Mouse (Mus musculus): ENCODE data around the gene Eaf1. TPM values are rescaled to one million over a fixed set of nuclear protein-coding genes. Genes with fewer than 3 reads are reported as not detected.

Gene Eaf1
- total RNA-seq, 4 experiments from 2014 or later: 13.8 to 21.0 (median 16.9) TPM

DNA sequence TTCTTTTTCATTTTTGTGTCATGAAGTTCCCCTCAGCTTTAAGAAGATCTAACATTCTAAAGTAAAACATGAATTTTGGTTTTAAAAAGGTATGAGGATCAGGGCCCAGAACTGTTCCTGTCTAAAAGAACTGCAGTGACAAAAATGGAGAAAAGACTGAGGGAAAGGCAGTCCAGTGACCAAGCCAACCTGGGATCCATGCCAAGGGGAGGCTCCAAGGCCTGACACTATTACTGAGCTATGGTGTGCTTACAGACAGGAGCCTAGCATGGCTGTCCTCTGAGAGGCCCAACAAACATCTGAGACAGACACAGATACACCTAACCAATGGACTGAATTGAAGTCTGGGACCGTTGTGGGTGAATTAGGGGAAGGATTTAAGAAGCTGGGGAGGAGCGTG is 15.7 kb downstream of the Eaf1 start:
- no peak for DNase-seq (ENCODE audit: low spot score in 2 of 2)

DNA sequence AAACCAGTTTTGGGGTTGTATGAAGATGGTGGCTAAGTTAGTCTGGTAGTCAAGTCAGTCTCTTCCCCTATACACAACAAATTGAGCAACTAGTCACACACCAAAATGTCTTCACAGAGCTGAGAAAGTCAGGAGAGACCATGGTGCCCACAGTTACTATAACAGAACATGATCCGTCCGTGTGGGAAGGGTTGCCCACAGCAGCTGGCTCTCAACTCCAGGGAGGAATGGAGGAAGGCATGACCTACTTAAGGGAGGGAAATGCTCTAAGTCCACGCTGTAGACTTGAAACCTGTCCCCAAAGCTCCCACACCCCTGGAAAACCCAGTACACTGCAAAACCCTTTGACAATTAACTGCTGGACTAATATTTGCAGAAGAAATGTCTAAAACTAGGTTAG is 16.1 kb downstream of the Eaf1 start:
- no peak for DNase-seq (ENCODE audit: low spot score in 2 of 2)

GRCm38 (mm10) chr14:31515895-31516294 is 21.7 kb downstream of the Eaf1 start:
- no peak for DNase-seq (ENCODE audit: low spot score in 2 of 2)

DNA sequence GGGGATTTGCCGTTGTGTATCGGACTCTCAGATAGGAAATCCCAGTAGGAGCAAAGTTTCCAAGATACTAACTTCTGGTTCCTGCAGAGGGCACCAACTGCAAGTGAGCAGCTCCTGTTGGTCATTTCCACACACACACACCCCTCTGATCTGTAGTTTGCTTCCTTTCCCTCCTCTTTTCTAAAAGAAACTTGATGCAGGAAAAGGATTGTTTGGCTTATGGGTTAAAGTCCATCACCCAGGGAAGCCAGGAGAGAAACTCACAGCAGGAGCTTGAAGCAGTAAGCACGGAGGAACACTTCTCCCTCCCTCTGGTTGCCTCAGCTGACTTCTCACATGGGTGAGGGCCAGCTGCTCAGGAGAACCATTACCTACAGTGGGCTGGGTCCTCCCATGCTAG is 25.0 kb downstream of the Eaf1 start:
- no peak for DNase-seq (ENCODE audit: low spot score in 2 of 2)

DNA sequence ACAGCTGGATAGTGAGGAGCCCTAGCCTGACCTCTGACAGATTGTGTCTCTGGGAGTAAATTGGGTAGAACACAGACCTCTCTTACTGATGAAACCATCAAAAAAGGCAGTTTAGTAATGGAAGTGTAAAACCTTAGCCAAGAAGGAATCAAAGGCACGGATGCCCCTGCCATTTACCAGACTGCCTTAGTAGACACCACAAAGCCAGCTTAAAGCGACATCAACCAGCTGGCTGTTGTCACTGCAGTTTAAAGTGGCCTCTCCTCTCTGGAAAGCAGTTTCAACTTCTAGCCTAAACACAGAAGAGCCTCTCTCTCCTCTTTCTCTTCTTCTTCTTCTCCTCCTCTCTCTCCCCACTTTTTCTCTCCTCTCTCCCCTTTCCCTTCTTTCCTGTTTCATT is 27.1 kb downstream of the Eaf1 start:
- DNase-seq (ENCODE audit: low spot score in 2 of 2): no peak

DNA sequence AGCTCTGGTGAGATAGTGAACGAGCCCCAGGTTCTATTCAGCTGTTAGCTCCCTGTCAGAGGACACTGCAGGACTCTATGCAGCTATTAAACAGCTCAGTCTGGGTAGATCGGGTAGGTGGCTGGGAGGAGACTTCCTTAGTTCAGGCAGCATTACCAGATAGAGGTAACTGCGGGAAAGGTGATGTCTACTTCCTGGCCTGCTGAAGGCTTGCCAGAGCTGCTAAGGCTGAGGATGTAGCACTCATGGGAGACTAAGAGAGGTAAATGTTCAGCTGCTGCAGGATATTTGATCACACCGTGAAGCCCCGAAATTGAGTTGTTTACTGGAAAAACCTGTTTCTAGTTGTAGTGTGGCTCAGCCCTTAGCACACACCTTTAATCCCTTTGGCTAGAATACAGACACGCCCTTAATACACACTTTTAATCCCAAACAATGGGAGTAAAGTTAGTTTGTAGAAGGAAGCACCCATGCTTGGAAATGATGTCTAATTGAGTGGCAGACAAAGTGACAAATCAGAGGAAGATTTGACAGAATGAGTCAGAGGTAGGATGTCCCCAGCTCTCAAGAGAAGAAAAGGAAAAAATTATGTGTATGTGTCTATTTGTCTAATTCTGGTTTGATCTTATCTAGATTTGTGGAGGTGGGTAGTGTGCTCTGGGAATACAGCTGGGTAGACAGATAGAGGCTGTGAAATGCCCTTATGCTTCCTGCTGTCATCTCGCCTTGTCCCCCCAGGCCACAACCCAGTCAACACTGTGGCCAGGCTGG is 31.0 kb downstream of the Eaf1 start:
- DNase-seq (ENCODE audit: low spot score in 2 of 2): no peak

GRCm38 (mm10) chr14:31530847-31531246 is 36.6 kb downstream of the Eaf1 start:
- DNase-seq (ENCODE audit: low spot score in 2 of 2): no peak

- DNase-seq (ENCODE audit: low spot score in 2 of 2): no peak
These were observed 37.4 kb downstream of the Eaf1 start for GRCm38 (mm10) chr14:31531506-31532148.

GRCm38 (mm10) chr14:31532656-31533055 is 38.5 kb downstream of the Eaf1 start:
- no peak for DNase-seq (ENCODE audit: low spot score in 2 of 2)

- DNase-seq (ENCODE audit: low spot score in 2 of 2): no peak
These were observed 43.1 kb downstream of the Eaf1 start for GRCm38 (mm10) chr14:31537298-31537697.

DNA sequence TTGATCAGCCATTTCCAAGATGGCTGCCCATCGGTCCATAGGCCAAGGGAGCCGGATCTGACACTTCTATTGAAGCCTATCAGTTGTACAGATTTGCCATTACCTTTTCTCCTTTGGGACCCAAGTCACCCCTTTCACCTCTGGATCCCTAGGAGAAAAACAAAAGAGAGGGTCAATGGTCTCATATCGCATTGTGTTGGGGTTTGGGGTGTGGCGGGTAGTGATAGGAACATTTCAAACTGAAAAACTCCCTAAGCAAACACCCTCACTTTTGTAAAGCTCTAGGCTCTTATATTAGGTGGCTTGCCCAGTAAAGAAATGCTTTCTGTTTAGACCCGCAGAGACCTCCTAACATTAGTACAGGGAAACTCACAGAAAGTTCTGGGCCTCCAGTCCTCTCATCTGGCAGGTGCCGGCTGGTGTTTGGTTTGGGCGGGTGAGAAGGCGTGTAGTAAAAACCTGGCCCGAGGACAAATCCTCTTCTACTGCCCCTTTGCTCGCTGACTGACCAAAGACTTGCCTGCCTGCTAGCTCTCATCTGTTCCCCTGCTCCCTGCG is 49.8 kb downstream of the Eaf1 start:
- no peak for DNase-seq (ENCODE audit: low spot score in 2 of 2)

- DNase-seq (ENCODE audit: low spot score in 2 of 2): no peak
These were observed 60.8 kb downstream of the Eaf1 start for GRCm38 (mm10) chr14:31555021-31555420.

- DNase-seq (ENCODE audit: low spot score in 2 of 2): no peak
These were observed 61.8 kb downstream of the Eaf1 start for GRCm38 (mm10) chr14:31555963-31556434.

DNA sequence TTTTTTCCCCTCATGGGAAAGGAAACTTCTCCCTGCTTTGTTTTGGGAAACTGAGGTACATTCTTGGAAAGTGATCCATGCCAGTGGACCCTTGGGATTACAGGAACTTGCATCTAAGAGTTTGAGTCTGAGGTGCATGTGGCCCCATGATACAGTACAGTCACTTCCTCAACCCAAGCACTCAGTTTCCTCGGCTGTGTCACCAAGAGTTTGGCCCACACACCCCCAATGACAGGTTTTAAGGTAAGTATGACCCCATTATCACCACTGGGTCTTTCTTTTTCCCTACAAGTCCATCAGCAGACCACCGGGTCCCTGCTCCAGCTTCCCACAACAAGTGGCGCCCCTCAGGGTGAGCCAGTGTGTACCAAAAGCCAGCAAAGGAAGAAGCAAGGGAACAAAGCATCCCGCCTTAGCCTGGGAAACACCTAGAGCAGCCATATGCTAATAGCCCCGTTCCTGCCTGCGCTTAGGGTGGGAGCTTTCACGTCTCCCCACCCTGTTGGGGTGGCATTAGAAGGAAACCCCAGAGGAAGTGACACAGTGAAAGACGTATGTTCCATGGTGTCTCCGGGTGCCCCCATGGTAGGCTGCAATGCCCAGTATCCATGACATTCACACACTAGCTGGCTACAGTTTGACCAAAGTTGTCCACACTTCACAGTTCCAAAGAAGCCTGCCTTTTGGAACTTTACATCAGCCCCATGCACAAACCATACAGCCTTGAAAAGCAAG is 62.5 kb downstream of the Eaf1 start:
- DNase-seq (ENCODE audit: low spot score in 2 of 2): no peak

- no peak for DNase-seq (ENCODE audit: low spot score in 2 of 2)
These were observed 63.1 kb downstream of the Eaf1 start for GRCm38 (mm10) chr14:31557273-31557672.

DNA sequence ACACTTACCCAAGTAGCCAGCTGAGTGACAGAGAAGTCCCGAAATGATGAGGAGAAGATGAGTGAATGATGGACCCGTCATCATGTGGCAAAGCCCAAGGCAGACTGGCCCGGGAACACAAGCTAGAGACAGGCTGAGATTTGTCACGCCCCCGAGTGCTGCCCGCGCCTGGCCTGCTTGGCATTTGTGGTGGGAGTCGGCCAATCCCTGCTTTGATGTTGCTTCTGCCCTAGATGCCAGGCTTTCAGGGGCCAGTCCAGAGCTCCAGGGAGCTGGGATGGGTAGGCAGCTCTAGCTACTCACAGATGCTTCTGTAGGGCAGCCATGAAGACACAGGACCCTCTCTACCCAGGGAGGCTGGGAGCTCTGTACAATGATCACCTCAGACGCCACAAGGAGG is 63.6 kb downstream of the Eaf1 start:
- no peak for DNase-seq (ENCODE audit: low spot score in 2 of 2)

- DNase-seq (ENCODE audit: low spot score in 2 of 2): no peak
These were observed 65.0 kb downstream of the Eaf1 start for GRCm38 (mm10) chr14:31559216-31559615.

Other genes with a start within 250 kb of the Eaf1 start
- 1 to 10 TPM; 4.5 to 5.4 (median 4.9) TPM for gene Phf7, start 243.1 kb upstream of the Eaf1 start, total RNA-seq (2022)
- gene Bap1, start 242.9 kb upstream of the Eaf1 start, total RNA-seq (2022): 100 to 1,000 TPM; 118 to 138 (median 130) TPM
- 1 to 10 TPM; 4.4 to 6.4 (median 5.9) TPM for gene Dnah1, start 170.5 kb upstream of the Eaf1 start, total RNA-seq (2022)
- gene Capn7, start 157.8 kb upstream of the Eaf1 start, total RNA-seq (2022): 10 to 100 TPM; 34.9 to 44.0 (median 40.9) TPM
- 100 to 1,000 TPM; 105 to 134 (median 117) TPM for gene Sh3bp5, start 58.3 kb upstream of the Eaf1 start, total RNA-seq (2022)
- 10 to 100 TPM; 27.8 to 32.8 (median 31.8) TPM for gene Mettl6, start 641 bp downstream of the Eaf1 start, total RNA-seq (2022)
- under 1 TPM; 0.18 to 0.37 (median 0.22) TPM for gene Colq, start 96.9 kb downstream of the Eaf1 start, total RNA-seq (2022)
- not detected for gene Gm49387, start 146.5 kb downstream of the Eaf1 start, total RNA-seq (2022)
- gene Btd, start 146.6 kb downstream of the Eaf1 start, total RNA-seq (2022): 10 to 100 TPM in 3 of 4 experiments, 1 to 10 TPM in 1; 9.0 to 12.5 (median 11.0) TPM
- gene Hacl1, start 146.9 kb downstream of the Eaf1 start, total RNA-seq (2022): 10 to 100 TPM in 1 of 4 experiments, 1 to 10 TPM in 3; 7.3 to 10.9 (median 9.1) TPM